Comparison of ENCODE assay signal across 8 mouse cellular contexts in genomic region chr9:44292490-44292889, GRCm38 (mm10). TPM values are rescaled to one million over a fixed set of nuclear protein-coding genes. Genes with fewer than 3 reads are reported as not detected.
DNase-seq lines count a peak whose midpoint lies in the region; ATAC-seq lines count a peak whose summit lies in the region.
"Had no signal": no experiment of that assay in that cellular context is flagged by ENCODE, and none has a peak within 500 bp of the region (broad histone marks: within the 10 kb centered on the region; RNA-seq: fewer than 3 reads in every experiment).

No protein-coding gene starts in this region.

- H3K27ac ChIP-seq in hindbrain, embryonic 11.5 days (ENCODE audit: low read depth, low read length), result no peak overlapping the region
- H3K27ac ChIP-seq in hindbrain, embryonic 12.5 days, result no peak overlapping the region

- no peak overlapping the region for H3K4me3 ChIP-seq in hindbrain, embryonic 11.5 days (ENCODE audit: low read depth, low read length)
- H3K4me3 ChIP-seq in hindbrain, embryonic 12.5 days, result no peak overlapping the region
- H3K4me3 ChIP-seq: erythroblast, embryonic 14.5 days had no signal

- peaks cover 13% of the 10 kb centered on the region; the same call in 1 of the 2 replicates for H3K36me3 ChIP-seq in hindbrain, embryonic 11.5 days (ENCODE audit: control insufficient read depth, insufficient read depth, low read length)
- peaks cover 68% of the 10 kb centered on the region for H3K36me3 ChIP-seq in hindbrain, embryonic 12.5 days

- H3K4me2 ChIP-seq in hindbrain, embryonic 11.5 days (replicated peaks; ENCODE audit: low read depth, low read length), result no peak overlapping the region
- H3K4me2 ChIP-seq in hindbrain, embryonic 12.5 days (replicated peaks), result no peak overlapping the region

- H3K9ac ChIP-seq in hindbrain, embryonic 11.5 days (ENCODE audit: low read depth, low read length), result no peak overlapping the region
- H3K9ac ChIP-seq in hindbrain, embryonic 12.5 days, result no peak overlapping the region

- peaks cover under 1% of the 10 kb centered on the region; the same call in 1 of the 2 replicates for H3K4me1 ChIP-seq in hindbrain, embryonic 11.5 days (replicated peaks; ENCODE audit: control insufficient read depth, insufficient read depth, low read length)
- peaks cover 12% of the 10 kb centered on the region for H3K4me1 ChIP-seq in hindbrain, embryonic 12.5 days

- no peaks in the 10 kb centered on the region for H3K27me3 ChIP-seq in hindbrain, embryonic 11.5 days (ENCODE audit: control insufficient read depth, insufficient read depth, low read length)
- H3K27me3 ChIP-seq in hindbrain, embryonic 12.5 days, result no peaks in the 10 kb centered on the region

- ATAC-seq in hindbrain, embryonic 11.5 days (ENCODE audit: low FRiP score), result no peak
- no peak for ATAC-seq in hindbrain, embryonic 12.5 days (ENCODE audit: low FRiP score)
- ATAC-seq in CD4-positive, CD25-positive, alpha-beta regulatory T cell, adult 4 months, result peak; percentile 45

- H3K9me3 ChIP-seq in hindbrain, embryonic 11.5 days (ENCODE audit: control insufficient read depth, low read length), result no peaks in the 10 kb centered on the region
- H3K9me3 ChIP-seq in hindbrain, embryonic 12.5 days (replicated peaks), result no peaks in the 10 kb centered on the region

- DNase-seq in hindbrain, embryonic 11.5 days (ENCODE audit: low spot score), result peak; percentile 41
- peak; percentile 30 for DNase-seq in adipocyte (ENCODE audit: low spot score)
- DNase-seq in kidney, postnatal 25 days, result peak; percentile 71 to 78
- DNase-seq in spleen, postnatal 14 days (ENCODE audit: low spot score in 2 of 2), result peak; percentile 47 to 61
- no peak for DNase-seq in ovary, postnatal 14 days (ENCODE audit: low spot score)

- 70% methylated on average over 3 of the region's 3 CpGs for WGBS in hindbrain, embryonic 11.5 days
- 69% methylated on average over 3 of the region's 3 CpGs for WGBS in hindbrain, embryonic 12.5 days

RNA-seq across cellular contexts. Expression of gene Abcg4, which starts 4.1 kb away (rescaled TPM):
- 2.9 and 5.7 TPM in 2 replicates for polyA plus RNA-seq in hindbrain, embryonic 11.5 days (2014; fragmentation: Nextera tagmentation; extraction: Ambion mirVana)
- polyA plus RNA-seq in hindbrain, embryonic 12.5 days (2016; fragmentation: Nextera tagmentation; extraction: Ambion mirVana), result 12.9 and 13.5 TPM in 2 replicates
- not detected for polyA plus RNA-seq in CD4-positive, CD25-positive, alpha-beta regulatory T cell, adult 4 months (2017; shearing (Covaris generic))

RNA-seq across cellular contexts. Expression of gene Hinfp, which starts 13.0 kb away (rescaled TPM):
- 23.1 and 23.2 TPM in 2 replicates for polyA plus RNA-seq in hindbrain, embryonic 11.5 days (2014; fragmentation: Nextera tagmentation; extraction: Ambion mirVana)
- polyA plus RNA-seq in hindbrain, embryonic 12.5 days (2016; fragmentation: Nextera tagmentation; extraction: Ambion mirVana), result 28.9 and 32.5 TPM in 2 replicates
- polyA plus RNA-seq in CD4-positive, CD25-positive, alpha-beta regulatory T cell, adult 4 months (2017; shearing (Covaris generic)), result 10 to 100 TPM; 20.0 to 23.4 TPM

RNA-seq across cellular contexts. Expression of gene Nlrx1, which starts 24.1 kb away (rescaled TPM):
- 1.9 and 2.9 TPM in 2 replicates for polyA plus RNA-seq in hindbrain, embryonic 11.5 days (2014; fragmentation: Nextera tagmentation; extraction: Ambion mirVana)
- polyA plus RNA-seq in hindbrain, embryonic 12.5 days (2016; fragmentation: Nextera tagmentation; extraction: Ambion mirVana), result 5.1 and 5.6 TPM in 2 replicates
- 1 to 10 TPM; 3.7 to 7.3 TPM for polyA plus RNA-seq in CD4-positive, CD25-positive, alpha-beta regulatory T cell, adult 4 months (2017; shearing (Covaris generic))

RNA-seq across cellular contexts. Expression of gene C2cd2l, which starts 27.6 kb away (rescaled TPM):
- 10.1 and 11.4 TPM in 2 replicates for polyA plus RNA-seq in hindbrain, embryonic 11.5 days (2014; fragmentation: Nextera tagmentation; extraction: Ambion mirVana)
- 20.2 and 22.2 TPM in 2 replicates for polyA plus RNA-seq in hindbrain, embryonic 12.5 days (2016; fragmentation: Nextera tagmentation; extraction: Ambion mirVana)
- 1 to 10 TPM; 3.2 to 3.6 TPM for polyA plus RNA-seq in CD4-positive, CD25-positive, alpha-beta regulatory T cell, adult 4 months (2017; shearing (Covaris generic))

RNA-seq across cellular contexts. Expression of gene Dpagt1, which starts 33.3 kb away (rescaled TPM):
- 47.7 and 51.6 TPM in 2 replicates for polyA plus RNA-seq in hindbrain, embryonic 11.5 days (2014; fragmentation: Nextera tagmentation; extraction: Ambion mirVana)
- polyA plus RNA-seq in hindbrain, embryonic 12.5 days (2016; fragmentation: Nextera tagmentation; extraction: Ambion mirVana), result 37.3 and 41.3 TPM in 2 replicates
- 10 to 100 TPM; 15.7 to 16.0 TPM for polyA plus RNA-seq in CD4-positive, CD25-positive, alpha-beta regulatory T cell, adult 4 months (2017; shearing (Covaris generic))
